Mouse (Mus musculus) NIH3T3 (cell line): ENCODE data around the gene Bicral.

Experiments used
- DNase-seq: peaks from one replicate; pipeline ENCODE4 v3.0.0-alpha.2; 2012; ENCODE audit warnings: low read depth

Bicral gene

GRCm38 (mm10) chr17:46857903-46858748 lies at the start of gene Bicral:
Gene Bicral (minus strand): TSS chr17:46858482.
- peak; percentile 90 for DNase-seq

DNA sequence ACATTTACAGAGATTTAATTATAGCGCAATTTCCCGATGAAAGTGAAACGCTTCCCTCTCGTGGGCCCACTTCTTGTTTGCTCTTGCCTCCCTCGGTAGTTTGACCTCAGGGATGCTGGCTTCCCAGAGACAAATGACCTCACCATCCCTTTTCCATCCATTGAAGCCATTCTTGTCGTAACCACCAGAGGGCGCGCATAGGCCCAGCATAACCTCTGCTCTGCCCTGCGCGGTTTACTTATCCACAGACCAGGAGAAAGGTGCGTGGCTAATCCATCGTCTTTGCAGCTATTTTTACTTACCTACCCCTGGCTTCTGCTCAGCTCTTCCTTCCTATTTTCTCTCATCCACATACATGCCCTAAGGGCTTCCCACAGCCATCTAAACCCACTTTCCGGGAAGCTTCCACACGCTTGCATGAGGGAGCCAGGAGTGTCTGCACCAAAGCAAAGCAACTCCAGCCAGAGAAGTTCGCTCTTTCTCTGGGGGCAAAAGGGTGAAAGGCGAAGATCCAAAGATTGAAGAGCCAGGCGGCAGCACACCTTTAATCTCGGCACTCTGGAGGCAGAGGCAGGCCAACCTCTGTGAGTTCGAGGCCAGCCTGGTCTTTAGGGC lies 45.7 kb upstream of the Bicral start:
- DNase-seq: peak; percentile 91

DNA sequence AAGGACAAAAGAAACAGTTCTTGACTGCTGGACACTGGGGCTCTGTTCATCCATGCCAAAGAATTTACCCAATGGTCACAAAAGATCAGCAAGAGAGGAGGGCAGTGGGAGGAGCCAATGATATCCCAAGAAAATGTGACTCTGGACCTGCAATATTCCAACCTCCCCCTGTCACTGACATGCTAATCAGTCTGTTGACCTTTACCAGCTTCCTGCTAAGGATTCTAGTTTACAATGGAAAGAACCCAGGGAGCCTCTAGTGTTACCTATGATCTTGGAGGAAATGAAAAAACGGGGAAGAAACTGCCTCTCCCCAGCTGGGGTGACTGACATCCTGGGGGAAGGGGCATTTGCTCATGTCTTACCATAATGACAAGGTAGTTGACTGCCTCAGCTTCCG lies 42.7 kb upstream of the Bicral start:
- no peak for DNase-seq

DNA sequence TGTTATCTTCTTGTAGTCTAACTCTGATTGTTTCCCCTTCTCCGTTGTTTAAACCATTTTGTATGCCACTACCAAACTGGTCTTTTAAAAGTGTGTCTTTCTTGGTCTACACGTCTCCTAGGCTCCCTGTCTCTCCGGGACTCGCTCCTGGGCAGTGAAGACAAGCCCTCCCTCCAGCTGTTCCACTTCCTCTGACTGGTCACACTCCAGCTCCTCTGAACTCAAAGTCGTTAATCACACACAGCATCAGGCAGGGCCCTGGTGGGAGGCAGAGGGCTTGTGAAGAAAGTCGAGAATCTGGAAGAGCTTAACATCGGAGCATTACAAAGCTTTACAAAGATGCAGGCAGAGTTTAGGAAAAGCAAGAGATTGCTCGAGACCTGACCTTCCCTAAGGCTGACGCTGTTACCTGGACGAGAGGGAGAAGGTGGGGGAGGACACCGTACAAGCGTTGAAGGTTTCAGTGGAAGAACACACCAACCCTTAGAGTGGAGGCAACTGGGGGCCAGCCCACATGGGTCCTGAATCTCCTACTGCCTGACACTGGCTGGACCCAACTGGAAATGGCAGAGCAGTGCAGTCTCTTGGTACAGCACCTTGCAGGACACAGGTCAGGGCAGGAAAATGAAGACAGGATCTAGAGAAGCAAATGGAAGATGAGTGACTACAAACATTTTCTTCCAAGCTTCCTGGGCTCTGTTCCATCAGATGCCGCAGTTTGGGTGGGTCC lies 39.1 kb upstream of the Bicral start:
- no peak for DNase-seq

DNA sequence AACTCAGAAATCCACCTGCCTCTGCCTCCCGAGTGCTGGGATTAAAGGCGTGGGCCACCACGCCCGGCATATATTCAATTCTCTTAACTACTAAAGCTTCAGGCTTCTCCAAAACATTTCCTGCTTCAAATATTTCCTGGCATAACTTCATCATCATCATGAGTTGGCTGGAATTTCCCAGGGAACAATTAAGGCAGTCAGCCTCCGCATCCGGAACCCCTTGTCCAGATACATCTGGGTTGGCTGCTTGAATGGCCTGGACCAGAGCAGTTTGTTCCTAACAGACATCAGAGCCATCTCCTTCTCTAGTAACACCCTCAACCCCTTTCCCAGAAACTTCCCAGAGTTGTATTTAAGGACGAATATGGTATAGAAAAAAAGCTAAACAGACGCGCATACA lies 37.1 kb upstream of the Bicral start:
- no peak for DNase-seq

DNA sequence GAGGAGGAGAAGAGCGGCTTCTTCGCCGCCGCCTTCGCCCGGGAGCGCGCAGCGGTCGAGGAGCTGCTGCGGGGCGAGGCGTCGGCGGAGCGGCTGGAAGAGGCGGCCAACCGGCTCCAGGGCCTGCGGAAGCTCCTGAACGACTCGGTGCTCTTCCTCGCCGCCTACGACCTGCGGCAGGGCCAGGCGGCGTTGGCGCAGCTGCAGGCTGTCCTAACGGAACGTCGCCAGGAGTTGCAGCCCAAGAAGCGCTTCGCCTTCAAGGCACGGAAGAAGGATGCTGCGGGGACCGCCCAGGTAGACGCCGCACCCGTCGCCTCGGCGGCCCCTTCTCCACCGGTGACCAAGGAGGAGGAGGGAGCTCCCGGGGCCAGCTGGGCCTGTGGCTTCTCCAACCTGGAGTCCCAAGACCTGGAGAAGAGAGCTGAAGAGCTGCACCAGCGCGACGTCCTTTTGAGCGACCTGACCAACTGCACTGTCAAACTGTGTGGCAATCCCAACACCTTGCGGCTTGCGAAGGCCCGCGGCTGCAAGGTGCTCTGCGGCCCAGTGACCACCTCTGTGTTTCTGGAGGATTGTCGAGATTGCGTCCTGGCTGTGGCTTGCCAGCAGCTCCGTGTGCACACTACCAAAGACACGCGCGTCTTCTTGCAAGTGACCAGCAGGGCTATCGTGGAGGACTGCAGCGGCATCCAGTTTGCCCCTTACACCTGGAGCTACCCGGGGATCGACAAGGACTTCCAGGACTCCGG lies 32.7 kb upstream of the Bicral start:
- DNase-seq: peak; percentile 36

GRCm38 (mm10) chr17:46890116-46890815 lies 32.0 kb upstream of the Bicral start, which contains the start of gene Tbcc:
Gene Tbcc (plus strand): TSS chr17:46890684.
- peak; percentile 100 for DNase-seq

- peak; percentile 91 for DNase-seq
Measured at GRCm38 (mm10) chr17:46889450-46890084, 31.3 kb upstream of the Bicral start.

- peak; percentile 81 for DNase-seq
Measured at GRCm38 (mm10) chr17:46888511-46889212, 30.4 kb upstream of the Bicral start.

DNA sequence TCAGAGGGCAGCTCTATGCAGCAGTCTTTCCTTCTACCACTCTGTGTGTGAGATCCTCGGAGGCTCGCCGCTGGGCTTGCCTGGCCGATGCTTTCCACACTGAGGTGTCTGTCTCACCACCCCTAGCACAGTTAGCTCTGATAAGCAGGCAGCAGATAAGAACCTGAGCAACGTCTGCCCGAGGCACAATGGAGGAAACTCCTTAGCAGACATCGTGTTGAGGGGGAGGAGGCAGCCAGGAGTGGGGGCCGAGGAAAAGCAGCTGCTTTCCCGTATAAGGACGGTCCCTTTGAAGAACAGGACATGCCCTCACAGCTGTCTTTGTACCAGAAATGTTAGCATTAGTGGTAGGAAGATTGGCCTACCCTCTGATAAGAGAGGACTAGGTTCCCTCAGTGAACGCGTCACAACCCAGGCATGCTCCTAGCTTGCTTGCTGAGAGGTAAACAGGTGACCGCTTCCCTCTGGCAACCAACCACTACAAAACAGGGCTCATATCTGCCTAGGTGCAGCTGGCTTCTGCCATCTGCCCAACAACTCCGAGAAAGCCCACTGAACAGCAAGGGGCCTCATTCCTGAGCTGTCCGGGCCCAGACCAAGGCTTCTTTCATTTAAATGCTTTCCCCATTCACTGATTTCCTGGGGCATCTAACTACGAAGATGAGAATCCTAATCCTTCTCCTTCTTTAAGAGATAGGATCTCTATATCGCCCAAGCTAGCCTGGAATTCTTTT lies 27.8 kb upstream of the Bicral start:
- no peak for DNase-seq

- DNase-seq: no peak
Measured at GRCm38 (mm10) chr17:46885218-46885909, 27.1 kb upstream of the Bicral start.

DNA sequence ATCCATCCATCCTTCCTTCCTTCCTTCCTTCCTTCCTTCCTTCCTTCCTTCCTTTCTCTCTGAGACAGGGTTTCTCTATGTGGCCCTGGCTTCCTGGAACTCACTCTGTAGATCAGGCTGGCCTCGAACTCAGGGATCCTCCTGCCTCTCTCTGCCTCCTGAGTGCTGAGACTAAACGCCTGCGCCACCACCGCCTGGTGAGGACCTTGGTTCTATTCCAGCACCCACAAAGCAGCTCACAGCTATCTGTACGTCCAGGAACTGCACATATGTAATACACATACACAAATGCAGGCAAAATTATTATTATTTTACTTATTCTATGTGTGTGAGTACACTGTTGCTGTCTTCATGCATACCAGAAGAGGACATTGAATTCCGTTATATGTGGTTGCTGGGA lies 26.5 kb upstream of the Bicral start:
- no peak for DNase-seq

DNA sequence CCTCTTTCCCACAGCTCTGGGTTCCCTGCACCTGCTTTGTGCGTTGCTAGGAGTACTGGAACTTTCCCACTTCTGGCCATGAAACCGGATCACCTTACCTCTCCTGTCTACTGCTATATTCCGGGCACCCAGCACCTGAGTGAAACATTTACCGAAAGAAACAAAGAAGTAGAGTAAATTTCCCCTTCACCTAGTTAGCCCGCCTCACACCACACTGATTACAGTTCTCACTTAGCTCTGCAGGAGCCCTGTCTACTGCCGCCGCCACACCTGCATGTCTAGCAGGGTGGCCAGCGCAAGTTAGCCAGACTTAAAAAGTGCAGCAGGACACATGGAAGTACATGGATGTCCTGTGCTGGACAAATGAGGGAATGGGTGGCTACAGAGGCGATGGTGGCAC lies 24.8 kb upstream of the Bicral start:
- no peak for DNase-seq

DNA sequence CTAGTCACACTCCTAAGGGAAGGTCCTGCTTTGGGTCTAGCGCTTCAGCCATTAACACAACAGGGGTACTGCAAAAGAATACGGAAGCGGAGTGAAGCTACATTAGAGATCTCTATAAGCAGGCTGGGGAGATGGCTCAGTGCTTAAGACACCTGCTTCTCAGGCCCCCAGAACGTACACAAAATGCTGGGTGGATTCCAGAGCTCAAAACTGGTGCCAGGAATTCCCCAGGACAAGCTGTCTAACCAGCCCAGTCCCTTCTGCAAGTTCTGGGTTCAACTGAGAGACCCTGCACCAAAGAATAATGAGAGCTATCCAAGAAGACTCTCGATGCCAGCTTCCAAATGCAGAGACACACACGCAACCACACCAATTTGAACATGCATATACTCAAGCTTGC lies 23.4 kb upstream of the Bicral start:
- DNase-seq: no peak

DNA sequence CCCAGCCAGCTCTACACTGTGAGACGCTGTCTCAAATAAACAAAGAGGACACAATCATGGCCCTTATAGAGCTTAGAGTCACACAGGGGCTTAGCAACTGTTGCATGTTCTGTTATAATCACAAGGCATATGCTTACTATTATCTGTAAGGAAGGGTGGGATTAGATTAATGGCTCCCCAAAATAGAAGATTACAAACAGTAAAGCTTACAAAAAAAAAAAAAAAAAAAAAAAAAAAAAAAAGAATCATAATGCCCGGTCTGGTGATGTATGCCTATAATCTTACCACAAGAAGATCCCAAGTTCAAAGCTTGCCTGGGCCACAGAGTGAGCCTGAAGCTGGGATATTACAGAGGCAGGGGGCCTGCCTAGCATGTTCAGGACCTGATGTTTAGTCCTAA lies 22.0 kb upstream of the Bicral start:
- peak; percentile 34 for DNase-seq

DNA sequence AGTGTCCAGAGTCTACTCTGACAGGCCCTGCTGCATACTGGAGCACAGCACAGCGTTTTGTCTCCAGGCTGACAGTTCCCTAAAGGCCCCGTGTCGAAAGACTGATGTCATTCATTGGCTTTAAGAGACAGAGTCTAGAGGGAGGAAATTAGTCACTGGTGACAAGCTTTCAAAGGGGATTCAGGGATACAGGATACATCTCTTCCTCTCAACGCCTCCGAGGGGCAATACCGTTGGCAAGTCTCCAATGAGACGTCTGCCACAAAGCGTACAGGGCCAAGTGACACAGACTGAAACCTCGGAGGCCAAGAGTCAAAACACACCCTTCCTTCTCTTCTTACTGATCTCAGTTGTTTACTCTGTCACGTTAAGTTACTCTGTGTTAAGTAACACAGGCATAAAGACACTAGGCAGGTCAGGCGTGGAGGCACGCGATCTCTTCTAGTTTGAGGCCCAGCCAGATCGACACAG lies 21.6 kb upstream of the Bicral start:
- DNase-seq: peak; percentile 81

GRCm38 (mm10) chr17:46877061-46877460 lies 18.8 kb upstream of the Bicral start:
- no peak for DNase-seq

DNA sequence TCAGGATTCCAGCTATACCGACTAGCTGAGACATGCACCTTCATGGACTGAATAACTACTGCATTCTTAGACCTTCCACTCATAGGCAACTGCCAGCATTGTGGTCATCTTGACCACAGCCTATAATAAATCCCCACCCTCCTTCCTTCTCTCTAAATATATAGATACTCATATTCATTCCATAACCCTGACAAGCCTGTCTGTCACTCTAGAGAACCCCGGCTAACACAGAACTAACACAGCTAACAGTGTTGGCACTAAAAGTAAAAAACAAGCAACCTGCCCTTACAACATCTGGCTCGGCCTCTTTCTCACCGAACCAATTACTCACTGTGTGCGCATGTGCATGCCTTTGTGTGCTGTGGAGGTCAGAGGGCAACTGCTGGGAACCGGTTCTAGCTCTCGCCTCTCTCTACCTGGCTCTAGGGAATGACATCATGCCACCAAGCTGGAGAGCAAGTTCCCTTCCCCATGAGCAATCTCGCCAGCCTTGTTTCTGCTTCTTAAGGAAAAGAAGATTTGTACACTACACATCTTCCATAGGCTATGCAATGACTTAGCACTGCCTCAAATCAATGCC lies 18.2 kb upstream of the Bicral start:
- peak; percentile 89 for DNase-seq

DNA sequence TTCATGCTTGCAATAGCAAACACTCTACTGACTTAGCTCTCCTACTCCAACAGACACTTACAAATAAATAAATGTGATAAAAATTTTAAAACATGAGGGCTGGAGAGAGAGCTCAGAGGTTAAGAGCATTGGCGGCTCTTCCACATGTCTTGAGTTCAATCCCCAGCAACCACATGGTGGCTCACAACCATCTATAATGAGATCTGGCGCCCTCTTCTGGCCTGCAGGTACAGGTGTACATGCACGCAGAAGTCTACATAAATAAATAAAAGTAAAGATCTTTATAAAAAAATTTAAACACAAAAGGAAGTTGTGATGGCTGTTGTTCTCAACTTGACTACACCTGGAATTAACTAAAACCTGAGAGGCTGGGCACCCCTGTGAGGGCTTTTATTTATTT lies 17.3 kb upstream of the Bicral start:
- DNase-seq: no peak
